Mouse (Mus musculus): ENCODE measurements around the gene Pde4b.

Gene Pde4b

DNA sequence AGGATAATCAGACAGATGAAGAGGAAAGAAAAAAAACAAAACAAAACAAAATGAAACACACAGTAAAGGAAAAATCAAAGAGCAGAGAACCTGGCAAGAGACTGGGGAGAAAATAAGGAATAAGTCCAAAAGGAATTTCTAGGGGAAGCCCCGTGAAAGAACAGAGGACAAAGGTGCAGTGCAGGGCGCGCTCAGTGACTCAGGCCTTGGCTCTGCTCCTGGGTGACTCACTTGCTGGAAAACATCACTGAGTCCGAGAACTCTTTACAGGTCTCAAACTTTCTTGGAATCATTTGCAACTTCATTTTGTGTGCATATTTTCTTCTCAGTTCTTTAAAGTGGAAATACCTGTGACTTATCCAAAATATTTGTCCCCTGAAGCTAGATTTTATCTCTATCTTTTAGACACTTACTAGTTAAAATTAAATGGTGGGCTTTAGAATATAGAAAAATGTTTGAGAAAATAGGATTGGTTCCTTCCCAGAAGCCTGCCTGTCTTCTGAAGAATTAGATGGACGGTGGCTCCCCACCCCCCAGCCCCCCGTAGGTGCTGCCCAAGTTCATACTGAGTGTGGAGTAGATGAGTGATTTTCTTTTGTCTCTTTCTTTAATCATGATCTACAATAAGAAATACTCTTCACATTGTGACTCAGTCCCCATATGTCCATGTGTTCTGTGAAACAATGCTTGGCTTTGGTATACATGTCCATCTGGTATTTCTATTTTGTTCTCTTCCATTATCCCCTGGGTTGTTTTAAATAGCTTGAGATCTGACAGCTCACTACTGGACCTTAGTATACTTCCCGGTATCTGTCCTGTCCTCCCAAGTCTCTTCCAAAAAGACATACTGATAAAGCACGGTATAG, 446.1 kb downstream of the Pde4b start:
- no peak for DNase-seq (ENCODE audit: extremely low spot score, low read depth, low spot score)

DNA sequence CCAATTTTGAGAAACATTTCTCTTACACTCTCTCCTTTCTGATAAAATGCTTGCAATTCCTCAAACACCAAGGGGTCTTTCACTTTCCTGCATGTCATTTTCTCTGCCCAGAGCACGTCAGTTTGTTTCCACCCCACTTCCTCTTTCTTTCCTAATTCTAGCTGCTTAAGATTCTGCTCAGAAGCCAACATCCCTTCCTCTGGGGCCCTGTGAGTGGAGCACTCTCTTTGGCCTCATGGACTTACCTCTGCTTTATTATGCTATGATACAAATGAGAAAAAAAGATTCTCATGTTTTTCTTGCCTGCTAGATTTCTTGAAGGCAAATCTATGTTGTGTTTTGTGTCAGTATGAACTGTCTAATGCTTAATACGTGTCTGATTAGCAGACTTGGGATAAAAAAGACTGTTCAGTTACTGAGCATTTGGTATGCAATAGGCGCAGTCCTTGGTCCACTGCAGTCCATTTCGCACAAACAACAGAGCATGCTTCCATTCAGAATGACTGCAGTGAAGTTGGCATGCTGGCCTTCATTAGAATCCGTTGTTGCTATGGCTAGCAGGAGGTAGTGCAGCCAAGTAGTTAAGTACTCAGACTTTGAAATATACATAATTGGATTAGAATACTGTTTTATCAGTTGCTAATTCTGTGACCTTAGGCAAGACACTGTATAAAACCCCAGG, 446.8 kb downstream of the Pde4b start:
- no peak for DNase-seq (ENCODE audit: extremely low spot score, low read depth, low spot score)

- DNase-seq (ENCODE audit: extremely low spot score, low read depth, low spot score) = no peak
Observed at GRCm38 (mm10) chr4:102535886-102536285, 448.5 kb downstream of the Pde4b start.

GRCm38 (mm10) chr4:102538266-102538665, 450.9 kb downstream of the Pde4b start:
- DNase-seq (ENCODE audit: extremely low spot score, low read depth, low spot score) = no peak

- no peak for DNase-seq (ENCODE audit: extremely low spot score, low read depth, low spot score)
Observed at GRCm38 (mm10) chr4:102538793-102539192, 451.4 kb downstream of the Pde4b start.

DNA sequence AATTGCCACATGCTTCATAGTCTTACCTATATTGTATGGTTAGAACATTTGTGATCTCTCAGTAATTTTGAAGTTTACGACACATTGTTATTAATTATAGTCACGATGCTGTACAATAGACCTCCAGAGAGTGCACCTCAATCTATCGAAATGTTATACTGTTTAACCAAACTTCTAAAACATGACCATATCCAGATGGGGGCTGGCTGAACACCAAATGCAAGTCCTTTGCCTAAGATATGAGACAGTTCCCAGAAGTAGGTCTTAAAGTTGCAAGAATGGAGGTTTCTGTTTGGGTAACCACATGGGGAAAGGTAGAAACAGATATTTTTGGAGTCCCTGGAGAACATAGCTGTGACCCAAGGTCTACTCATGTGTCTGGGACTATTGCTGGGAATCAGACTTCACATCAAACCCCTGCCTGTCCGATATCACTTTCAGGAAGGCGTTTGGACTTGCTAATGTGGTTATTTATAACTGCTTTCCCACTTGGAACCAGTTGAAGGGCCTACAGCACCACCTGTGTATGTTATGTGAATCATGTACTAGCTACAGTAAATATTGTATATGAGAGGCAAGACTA, 452.3 kb downstream of the Pde4b start:
- no peak for DNase-seq (ENCODE audit: extremely low spot score, low read depth, low spot score)

- DNase-seq (ENCODE audit: extremely low spot score, low read depth, low spot score) = no peak
Observed at GRCm38 (mm10) chr4:102542976-102543375, 455.6 kb downstream of the Pde4b start.

- DNase-seq (ENCODE audit: extremely low spot score, low read depth, low spot score) = no peak
Observed at GRCm38 (mm10) chr4:102545226-102545625, 457.9 kb downstream of the Pde4b start.

DNA sequence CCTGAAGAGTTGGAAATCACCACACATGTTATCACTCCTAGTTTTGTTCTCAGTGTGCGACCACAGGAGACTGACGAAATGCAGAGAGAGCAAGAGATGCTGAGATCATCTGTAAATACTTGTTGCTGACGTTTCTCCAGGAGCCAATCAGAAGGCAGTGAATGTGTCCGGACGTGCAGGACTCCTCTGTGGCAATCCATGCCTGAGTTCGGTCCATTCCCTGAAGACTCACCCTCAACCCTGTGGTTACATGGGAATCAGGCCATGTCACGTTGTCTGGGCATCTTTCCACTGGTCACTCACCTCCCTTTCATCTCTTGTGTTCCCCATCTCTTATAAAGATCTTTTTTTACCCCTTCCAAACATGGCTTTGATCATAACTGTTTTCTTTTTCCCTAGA, 468.2 kb downstream of the Pde4b start:
- DNase-seq (ENCODE audit: extremely low spot score, low read depth, low spot score) = no peak

DNA sequence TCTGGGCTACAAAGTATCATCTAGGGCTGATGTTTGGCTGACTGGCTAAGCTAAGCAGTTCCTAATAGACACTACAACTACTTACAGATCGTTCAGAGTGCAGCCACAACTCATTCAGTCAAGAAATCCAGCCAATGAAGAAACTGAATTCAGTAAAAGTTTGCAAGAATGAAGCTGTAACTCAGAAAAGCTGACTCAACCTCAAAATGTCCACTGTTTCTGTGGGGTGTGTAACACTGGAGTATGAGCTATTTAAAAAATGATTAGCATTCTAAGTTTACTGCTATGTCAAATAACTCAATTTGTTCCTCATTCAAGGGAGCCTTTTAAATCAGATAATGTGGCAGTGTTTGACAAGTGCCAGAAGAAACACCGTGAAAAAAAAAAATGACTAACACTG, 469.7 kb downstream of the Pde4b start:
- DNase-seq (ENCODE audit: extremely low spot score, low read depth, low spot score) = no peak

GRCm38 (mm10) chr4:102557508-102558220, 470.3 kb downstream of the Pde4b start:
- no peak for DNase-seq (ENCODE audit: extremely low spot score, low read depth, low spot score)

DNA sequence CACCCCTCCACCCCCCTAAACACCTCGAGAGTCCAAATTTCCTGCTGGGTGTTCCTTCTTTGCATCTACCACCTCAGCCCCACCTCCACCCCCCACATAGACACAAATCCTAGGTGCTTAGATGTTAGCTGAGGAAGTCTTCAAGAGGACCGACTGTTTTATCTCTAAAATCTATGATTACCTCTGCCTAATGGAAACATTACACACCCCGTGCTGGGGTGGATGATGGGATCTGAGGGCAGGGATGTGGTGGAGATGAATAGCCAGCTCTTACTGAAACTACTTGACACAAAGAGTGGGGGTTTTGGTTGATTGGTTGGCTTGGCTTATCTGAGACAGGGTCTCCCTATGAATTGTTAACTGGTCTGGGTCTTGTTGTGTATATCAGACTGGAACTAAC, 471.0 kb downstream of the Pde4b start:
- no peak for DNase-seq (ENCODE audit: extremely low spot score, low read depth, low spot score)

GRCm38 (mm10) chr4:102560676-102561280, 473.4 kb downstream of the Pde4b start:
- DNase-seq (ENCODE audit: extremely low spot score, low read depth, low spot score) = no peak

GRCm38 (mm10) chr4:102563273-102563855, 476.0 kb downstream of the Pde4b start:
- DNase-seq (ENCODE audit: extremely low spot score, low read depth, low spot score) = no peak

- DNase-seq (ENCODE audit: extremely low spot score, low read depth, low spot score) = no peak
Observed at GRCm38 (mm10) chr4:102564286-102564685, 476.9 kb downstream of the Pde4b start.

DNA sequence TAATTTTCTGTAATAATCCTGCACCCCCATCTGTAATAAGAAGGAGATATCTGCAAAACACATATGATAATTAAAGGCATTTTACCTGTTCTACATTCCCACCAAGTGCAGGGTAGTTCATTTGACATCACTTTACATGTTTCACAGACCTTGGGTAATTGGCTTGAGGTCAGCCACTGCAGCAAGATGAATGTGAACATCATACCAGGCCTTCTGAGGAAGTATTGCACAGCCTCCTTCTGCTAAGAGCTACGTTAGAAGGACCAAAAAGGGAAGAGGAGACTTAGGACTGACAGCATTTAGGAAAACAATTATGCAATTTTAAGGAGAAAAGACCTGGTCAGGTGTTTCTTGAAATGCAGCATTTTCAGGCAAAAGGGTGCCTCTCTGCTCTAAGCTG, 479.1 kb downstream of the Pde4b start:
- DNase-seq (ENCODE audit: extremely low spot score, low read depth, low spot score) = no peak

- no peak for DNase-seq (ENCODE audit: extremely low spot score, low read depth, low spot score)
Observed at GRCm38 (mm10) chr4:102567111-102567510, 479.8 kb downstream of the Pde4b start.

GRCm38 (mm10) chr4:102567676-102568254, 480.4 kb downstream of the Pde4b start:
- DNase-seq (ENCODE audit: extremely low spot score, low read depth, low spot score) = no peak

- DNase-seq (ENCODE audit: extremely low spot score, low read depth, low spot score) = no peak
Observed at GRCm38 (mm10) chr4:102568591-102568990, 481.2 kb downstream of the Pde4b start.

- DNase-seq (ENCODE audit: extremely low spot score, low read depth, low spot score) = no peak
Observed at GRCm38 (mm10) chr4:102569101-102569583, 481.8 kb downstream of the Pde4b start.
